Mouse (Mus musculus) macrophage (primary cell): ENCODE results near the gene Nfib. TPM values are rescaled to one million over a fixed set of nuclear protein-coding genes. Genes with fewer than 3 reads are reported as not detected.
"Not testable (repeated sequence)": the region's sequence is repeated elsewhere in the genome, so short reads cannot be mapped to it uniquely, and the experiment has no call there.

Experiments used
- H3K27ac ChIP-seq: fragments of 350-480 bp; formaldehyde crosslinking; 2 replicates; pipeline ENCODE4 v1.9.0; 2021
- H3K36me3 ChIP-seq: fragments of 350-480 bp; formaldehyde crosslinking; 2 replicates; pipeline ENCODE4 v1.9.0; 2021; ENCODE audit errors: inconsistent target
- H3K4me3 ChIP-seq: fragments of 350-480 bp; formaldehyde crosslinking; 2 replicates; pipeline ENCODE4 v1.9.0; 2021; ENCODE audit errors: inconsistent target
- H3K79me2 ChIP-seq: fragments of 350-480 bp; formaldehyde crosslinking; 2 replicates; pipeline ENCODE4 v1.9.0; 2021; ENCODE audit errors: inconsistent target
- WGBS: methylation state at CpG from one replicate; pipeline ENCODE4 v1.1.7; 2026; ENCODE audit warnings: inconsistent platforms; ENCODE audit not compliant: missing documents; 5-methylcytosine and 5-hydroxymethylcytosine counted together
- polyA plus RNA-seq: library from polyadenylated mRNA; stranded (reverse); fragments of 250-400 nt; gene quantifications from 3 replicates; pipeline ENCODE4 v1.2.4, GENCODE M21; 2018; ENCODE audit warnings: inconsistent platforms

Gene Nfib
- polyA plus RNA-seq, 1 experiment from 2014 or later, result not detected

- no peaks in the 10 kb centered on the region for H3K79me2 ChIP-seq
- H3K36me3 ChIP-seq, result no peaks in the 10 kb centered on the region
- H3K4me3 ChIP-seq, result no peak overlapping the region
- 90% methylated on average over 14 of the region's 14 CpGs for WGBS
- no peak overlapping the region for H3K27ac ChIP-seq
These were observed 437.4 kb downstream of the Nfib start for GRCm38 (mm10) chr4:82267832-82268778.

GRCm38 (mm10) chr4:82266066-82266619, 439.4 kb downstream of the Nfib start:
- no peaks in the 10 kb centered on the region for H3K79me2 ChIP-seq
- no peak overlapping the region for H3K27ac ChIP-seq
- no peaks in the 10 kb centered on the region for H3K36me3 ChIP-seq
- no peak overlapping the region for H3K4me3 ChIP-seq
- WGBS, result 94% methylated on average over 4 of the region's 4 CpGs

- H3K79me2 ChIP-seq, H3K27ac ChIP-seq, H3K4me3 ChIP-seq, H3K36me3 ChIP-seq: not testable (repeated sequence)
- 83% methylated on average over 1 of the region's 1 CpGs for WGBS
These were observed 447.0 kb downstream of the Nfib start for GRCm38 (mm10) chr4:82258545-82258944.

- no peaks in the 10 kb centered on the region for H3K36me3 ChIP-seq
- WGBS, result 89% methylated on average over 8 of the region's 8 CpGs
- H3K27ac ChIP-seq, result no peak overlapping the region
- no peak overlapping the region for H3K4me3 ChIP-seq
- no peaks in the 10 kb centered on the region for H3K79me2 ChIP-seq
These were observed 453.5 kb downstream of the Nfib start for GRCm38 (mm10) chr4:82252054-82252453.

- Histone ChIP-seq H3K79me2 (no peaks in the 10 kb centered on the region), H3K27ac (no peak overlapping the region), H3K36me3 (no peaks in the 10 kb centered on the region), H3K4me3 (no peak overlapping the region)
- 78% methylated on average over 5 of the region's 5 CpGs for WGBS
These were observed 455.2 kb downstream of the Nfib start for GRCm38 (mm10) chr4:82250355-82250659.

GRCm38 (mm10) chr4:82249518-82250354, 455.8 kb downstream of the Nfib start:
- no peaks in the 10 kb centered on the region for H3K79me2 ChIP-seq
- no peak overlapping the region for H3K27ac ChIP-seq
- H3K36me3 ChIP-seq, result no peaks in the 10 kb centered on the region
- H3K4me3 ChIP-seq, result no peak overlapping the region
- WGBS, result 37% methylated on average over 10 of the region's 11 CpGs

- WGBS, result no CpG with 5 or more reads among the region's 1 CpGs
- no peak overlapping the region for H3K4me3 ChIP-seq
- no peaks in the 10 kb centered on the region for H3K36me3 ChIP-seq
- no peaks in the 10 kb centered on the region for H3K79me2 ChIP-seq
- no peak overlapping the region for H3K27ac ChIP-seq
These were observed 456.6 kb downstream of the Nfib start for GRCm38 (mm10) chr4:82248961-82249360.

- 90% methylated on average over 5 of the region's 5 CpGs for WGBS
- no peaks in the 10 kb centered on the region for H3K79me2 ChIP-seq
- no peak overlapping the region for H3K4me3 ChIP-seq
- H3K27ac ChIP-seq, result no peak overlapping the region
- no peaks in the 10 kb centered on the region for H3K36me3 ChIP-seq
These were observed 457.5 kb downstream of the Nfib start for GRCm38 (mm10) chr4:82248031-82248430.

GRCm38 (mm10) chr4:82246290-82246689, 459.3 kb downstream of the Nfib start:
- no peak overlapping the region for H3K4me3 ChIP-seq
- H3K27ac ChIP-seq, result no peak overlapping the region
- no peaks in the 10 kb centered on the region for H3K79me2 ChIP-seq
- WGBS, result 86% methylated on average over 2 of the region's 2 CpGs
- no peaks in the 10 kb centered on the region for H3K36me3 ChIP-seq

Other genes with a start within 250 kb of the Nfib start
- 8.8 to 17.3 TPM (median 9.2 TPM) in 3 replicates for gene Zdhhc21, start 154.2 kb upstream of the Nfib start, polyA plus RNA-seq
- not detected in 3 replicates for gene Cer1, start 179.4 kb upstream of the Nfib start, polyA plus RNA-seq